Mouse (Mus musculus) MEL (cell line): ENCODE measurements at regions not wholly inside any gene's neighbourhood (a gene's known extent, or its start where the extent isn't known, plus 50 kb on each side); places are given as distances from the start of the nearest gene placed in this dataset.

Source experiments
- DNase-seq: peaks from one replicate; pipeline ENCODE4 v3.0.0; 2011; ENCODE audit warnings: low read depth, low spot score
- H3K27ac ChIP-seq: 2 replicates; pipeline ENCODE4 v1.5.1; 2012; ENCODE audit warnings: low read depth, mild to moderate bottlenecking, control low read depth, low read length, moderate library complexity; ENCODE audit not compliant: control insufficient read depth
- H3K27me3 ChIP-seq, 2 experiments: fragments of 150-350 bp in 1 of 2; sonication (generic) in 1 of 2; 2 replicates each; pipeline ENCODE4 v1.6.1; 2012; ENCODE audit warnings: low read length in 2 of 2, mild to moderate bottlenecking in 2 of 2, improper control_type of control experiment in 1 of 2, moderate library complexity in 1 of 2; ENCODE audit not compliant: insufficient read depth in 2 of 2, control insufficient read depth in 1 of 2
- H3K36me3 ChIP-seq, 2 experiments: 2 replicates each; pipeline ENCODE4 v1.6.1; 2012 to 2014; ENCODE audit warnings: low read length in 2 of 2, improper control_type of control experiment in 1 of 2, inconsistent platforms in 1 of 2, mild to moderate bottlenecking in 1 of 2; ENCODE audit not compliant: insufficient read depth in 2 of 2, control insufficient read depth in 1 of 2
- H3K4me1 ChIP-seq, 2 experiments: fragments of 150-350 bp in 1 of 2; sonication (generic) in 1 of 2; 2 replicates each; pipeline ENCODE4 v1.6.1; 2012; ENCODE audit warnings: low read length in 2 of 2, improper control_type of control experiment in 1 of 2, mild to moderate bottlenecking in 1 of 2; ENCODE audit not compliant: insufficient read depth in 2 of 2, control insufficient read depth in 1 of 2
- H3K4me3 ChIP-seq, 2 experiments: fragments of 150-350 bp in 1 of 2; sonication (generic) in 1 of 2; 2 replicates each; pipeline ENCODE4 v1.5.1; 2012; ENCODE audit warnings: low read depth in 2 of 2, low read length in 2 of 2, mild to moderate bottlenecking in 2 of 2, moderate library complexity in 2 of 2, control low read depth in 1 of 2, improper control_type of control experiment in 1 of 2; ENCODE audit not compliant: control insufficient read depth in 1 of 2, insufficient read depth in 1 of 2
- H3K79me2 ChIP-seq: 2 replicates; pipeline ENCODE4 v1.6.1; 2012; ENCODE audit warnings: mild to moderate bottlenecking, low read length, moderate library complexity; ENCODE audit not compliant: control insufficient read depth, poor library complexity, insufficient read depth
- H3K9ac ChIP-seq: 2 replicates; pipeline ENCODE4 v1.6.1; 2012; ENCODE audit warnings: low read depth, mild to moderate bottlenecking, control low read depth, low read length, moderate library complexity; ENCODE audit not compliant: control insufficient read depth, poor library complexity, severe bottlenecking
- H3K9me3 ChIP-seq: fragments of 150-350 bp; sonication (generic); replicated peaks from 2 replicates; pipeline ENCODE4 v1.6.1; 2012; ENCODE audit warnings: mild to moderate bottlenecking, low read length, improper control_type of control experiment, moderate library complexity; ENCODE audit not compliant: insufficient read depth
- CHD1 ChIP-seq: IDR thresholded peaks from 2 replicates; pipeline ENCODE4 v1.6.1; 2012; ENCODE audit warnings: low read depth, mild to moderate bottlenecking, inconsistent platforms, low read length, improper control_type of control experiment
- CHD2 ChIP-seq: IDR thresholded peaks from 2 replicates; pipeline ENCODE4 v1.6.1; 2011; ENCODE audit warnings: low read length, improper control_type of control experiment
- E2F4 ChIP-seq: IDR thresholded peaks from 2 replicates; pipeline ENCODE4 v1.6.1; 2011; ENCODE audit warnings: low read depth, low read length, improper control_type of control experiment, borderline replicate concordance
- GATA1 ChIP-seq: IDR thresholded peaks from 2 replicates; pipeline ENCODE4 v1.6.1; 2011; ENCODE audit warnings: low read depth, low read length, improper control_type of control experiment
- KAT2A ChIP-seq: conservative IDR thresholded peaks from 2 replicates; pipeline ENCODE4 v1.6.1; 2012; ENCODE audit warnings: low read depth, low read length, improper control_type of control experiment, inconsistent platforms
- MEF2A ChIP-seq: IDR thresholded peaks from 2 replicates; pipeline ENCODE4 v1.6.1; 2014; ENCODE audit warnings: low read depth, mild to moderate bottlenecking, inconsistent platforms, low read length, improper control_type of control experiment; ENCODE audit not compliant: poor library complexity, insufficient replicate concordance, severe bottlenecking; ENCODE audit errors: extremely low read depth
- MXI1 ChIP-seq: IDR thresholded peaks from 2 replicates; pipeline ENCODE4 v1.6.1; 2011; ENCODE audit warnings: mild to moderate bottlenecking, low read depth, low read length, improper control_type of control experiment
- MYC ChIP-seq: IDR thresholded peaks from 2 replicates; pipeline ENCODE4 v1.6.1; 2011; ENCODE audit warnings: low read depth, mild to moderate bottlenecking, low read length, improper control_type of control experiment, moderate library complexity
- NELFE ChIP-seq: IDR thresholded peaks from 2 replicates; pipeline ENCODE4 v1.6.1; 2011; ENCODE audit warnings: low read depth, low read length, improper control_type of control experiment
- POLR2A ChIP-seq, 2 experiments: IDR thresholded peaks; 2 replicates each; pipeline ENCODE4 v1.6.1; 2011 to 2012; ENCODE audit warnings: low read length in 2 of 2, mild to moderate bottlenecking in 2 of 2, control low read depth in 1 of 2, improper control_type of control experiment in 1 of 2, low read depth in 1 of 2, moderate library complexity in 1 of 2; ENCODE audit not compliant: control insufficient read depth in 1 of 2, insufficient read depth in 1 of 2, poor library complexity in 1 of 2
- POLR2AphosphoS2 ChIP-seq: IDR thresholded peaks from 2 replicates; pipeline ENCODE4 v1.6.1; 2011; ENCODE audit warnings: low read length, improper control_type of control experiment
- RAD21 ChIP-seq: IDR thresholded peaks from 2 replicates; pipeline ENCODE4 v1.6.1; 2011; ENCODE audit warnings: mild to moderate bottlenecking, low read depth, low read length, improper control_type of control experiment
- SIN3A ChIP-seq: IDR thresholded peaks from 2 replicates; pipeline ENCODE4 v1.6.1; 2012; ENCODE audit warnings: low read length, improper control_type of control experiment, inconsistent platforms
- TBP ChIP-seq: IDR thresholded peaks from 2 replicates; pipeline ENCODE4 v1.8.0; 2011; ENCODE audit warnings: low read depth, low read length, improper control_type of control experiment
- TCF12 ChIP-seq: IDR thresholded peaks from 2 replicates; pipeline ENCODE4 v1.6.1; 2014; ENCODE audit warnings: low read depth, mild to moderate bottlenecking, inconsistent platforms, low read length, improper control_type of control experiment, moderate library complexity
- ZNF384 ChIP-seq: IDR thresholded peaks from 2 replicates; pipeline ENCODE4 v1.6.1; 2012; ENCODE audit warnings: low read depth, mild to moderate bottlenecking, inconsistent platforms, low read length, improper control_type of control experiment

GRCm38 (mm10) chr6:31126131-31126871 is 167.4 kb upstream of the Klf14 start:
- peak; percentile 94 for DNase-seq
- H3K9me3 ChIP-seq: no peaks in the 10 kb centered on the region
- H3K27me3 ChIP-seq: no peaks in the 10 kb centered on the region
- peak overlapping the region; percentile 97 for H3K27ac ChIP-seq
- H3K9ac ChIP-seq: peak overlapping the region; percentile 94
- peaks cover 3 to 20% of the 10 kb centered on the region in 2 experiments for H3K4me1 ChIP-seq
- peak overlapping the region; percentile 78 to 90 for H3K4me3 ChIP-seq
- no peak for TF ChIP-seq MYC
- peak; percentile 93 for TF ChIP-seq TBP
- peak; percentile 13; the same call in 1 of the 2 replicates for TF ChIP-seq MXI1
- peak in 1 of 2 experiments; percentile 94; a peak in 3 of 4 replicates for TF ChIP-seq POLR2A (IDR thresholded peaks at IDR 0.05; ENCODE audit: control insufficient read depth in 1 of 2, insufficient read depth in 1 of 2, low read depth in 1 of 2, low read length in 2 of 2, poor library complexity in 1 of 2)
- no peak for TF ChIP-seq MEF2A
- TF ChIP-seq GATA1: peak; percentile 61
- no peak for TF ChIP-seq KAT2A
- peak; percentile 53; the same call in 1 of the 2 replicates for TF ChIP-seq TCF12
- TF ChIP-seq CHD2: no peak
- TF ChIP-seq NELFE: peak; percentile 85
- TF ChIP-seq SIN3A: peak; percentile 38; the same call in 1 of the 2 replicates
- no peak; the same call in 1 of the 2 replicates for TF ChIP-seq POLR2AphosphoS2
- peak; percentile 52; the same call in 1 of the 2 replicates for TF ChIP-seq ZNF384
- TF ChIP-seq CHD1: peak; percentile 78; the same call in 1 of the 2 replicates
- TF ChIP-seq, all 39 proteins: peak for 9
- peaks cover 40% of the 10 kb centered on the region for H3K79me2 ChIP-seq
- peaks cover 0 to 20% of the 10 kb centered on the region in 2 experiments; a peak in 2 of 4 replicates for H3K36me3 ChIP-seq

DNA sequence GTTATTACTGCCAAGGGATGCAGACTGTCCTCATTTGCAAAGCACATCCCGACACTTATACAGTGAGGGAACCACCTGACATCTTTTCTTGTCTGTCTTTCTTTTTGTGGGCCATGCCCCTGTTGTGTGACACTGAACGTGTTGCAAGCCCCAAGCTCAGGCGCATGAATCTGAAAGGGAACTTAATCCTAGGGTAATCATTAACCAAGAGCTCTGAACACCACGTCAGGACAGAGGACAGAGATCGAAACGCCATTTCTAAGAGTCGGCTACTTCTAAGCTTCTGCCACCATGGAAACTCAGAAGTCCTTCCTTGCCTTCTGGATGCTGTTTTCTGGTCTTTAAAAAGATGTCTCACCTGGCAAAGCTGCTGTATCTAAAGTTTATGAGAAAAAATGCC is 170.3 kb upstream of the Klf14 start:
- Histone ChIP-seq H3K36me3 (peaks cover 0 to 5% of the 10 kb centered on the region in 2 experiments; a peak in 2 of 4 replicates), H3K79me2 (peaks cover 15% of the 10 kb centered on the region), H3K27ac (no peak overlapping the region), H3K27me3 (no peaks in the 10 kb centered on the region), H3K4me1 (peaks cover 3 to 4% of the 10 kb centered on the region in 2 experiments), H3K9me3 (no peaks in the 10 kb centered on the region), H3K9ac (no peak overlapping the region), H3K4me3 (no peak overlapping the region)
- TF ChIP-seq MEF2A (no peak), NELFE (no peak), E2F4 (no peak), POLR2A (IDR thresholded peaks at IDR 0.05; ENCODE audit: control insufficient read depth in 1 of 2, insufficient read depth in 1 of 2, low read depth in 1 of 2, low read length in 2 of 2, poor library complexity in 1 of 2) (no peak), CHD2 (no peak), RAD21 (no peak), GATA1 (no peak), CHD1 (no peak)
- no peak for DNase-seq
